Mouse (Mus musculus): Measurements from ENCODE around the gene Hsd3b1.
"Not testable (repeated sequence)": the region's sequence is repeated elsewhere in the genome, so short reads cannot be mapped to it uniquely, and the experiment has no call there.

Hsd3b1 gene

DNA sequence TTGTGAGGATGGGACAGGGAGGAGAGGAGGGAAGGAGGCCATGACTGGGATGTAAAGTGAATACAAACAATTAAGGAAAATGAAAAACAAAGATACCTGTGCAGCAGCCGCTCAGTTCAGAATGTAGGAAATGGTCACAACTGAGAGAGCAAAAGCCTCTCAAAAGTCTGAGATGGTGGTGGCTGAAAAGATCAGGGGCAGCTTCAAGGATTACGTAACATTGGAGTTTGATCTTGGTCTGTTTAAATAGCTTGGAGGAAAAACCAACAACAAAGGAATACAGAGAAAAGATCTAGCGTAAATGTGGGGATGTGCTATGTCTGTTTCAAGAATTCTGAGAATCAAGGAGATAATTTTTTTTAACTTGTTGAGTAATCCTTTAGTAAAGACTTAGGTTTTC is at the start of gene Hsd3b1:
TSS of gene Hsd3b1 (minus strand) at position 219 of the 400 bp plus-strand sequence.
- DNase-seq, result no peak

DNA sequence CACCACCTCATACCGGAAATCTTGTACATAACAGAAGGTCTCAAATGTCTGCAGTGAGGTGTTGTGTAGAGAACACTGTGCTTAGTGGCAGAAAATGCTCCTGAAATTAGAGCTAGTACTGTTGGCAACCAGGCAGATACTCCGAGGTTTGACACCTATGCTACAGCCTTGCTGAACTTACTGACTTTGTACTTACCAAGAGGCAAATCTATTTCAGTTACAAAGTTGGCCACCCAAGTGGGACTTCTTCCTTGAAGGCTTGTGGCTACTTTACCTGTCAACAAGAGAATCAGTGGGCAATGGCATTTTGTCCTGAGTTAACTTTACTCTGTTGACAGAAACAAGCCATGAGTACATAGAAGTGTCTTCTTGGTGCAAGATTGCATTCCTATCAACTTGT is 38.0 kb upstream of the Hsd3b1 start:
- DNase-seq, result no peak

DNA sequence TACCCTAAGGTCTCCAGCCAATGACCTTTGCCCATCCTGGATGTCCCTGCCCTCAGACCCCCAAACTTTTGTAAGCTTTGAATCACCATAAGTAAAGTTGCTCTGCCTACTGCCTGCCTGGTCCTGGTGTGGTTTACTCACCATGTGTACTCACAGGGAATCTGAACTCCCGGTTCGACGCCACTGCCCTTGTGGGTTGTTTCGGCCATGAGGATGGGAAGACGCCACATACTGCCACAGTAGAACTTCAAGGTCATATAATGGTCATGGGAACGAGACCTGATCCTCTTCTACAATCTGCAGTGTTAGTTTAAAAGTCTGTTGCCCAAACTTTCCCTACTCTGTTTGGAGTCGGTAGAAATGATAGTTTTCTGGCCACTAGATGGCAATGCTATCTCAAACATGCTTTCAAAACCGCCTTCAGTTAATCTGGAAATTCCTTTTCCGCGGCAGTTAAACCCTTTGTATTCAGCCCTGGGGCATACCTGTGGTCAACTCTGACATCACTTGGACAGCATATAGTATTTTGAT is 35.5 kb upstream of the Hsd3b1 start:
- no peak for DNase-seq

DNA sequence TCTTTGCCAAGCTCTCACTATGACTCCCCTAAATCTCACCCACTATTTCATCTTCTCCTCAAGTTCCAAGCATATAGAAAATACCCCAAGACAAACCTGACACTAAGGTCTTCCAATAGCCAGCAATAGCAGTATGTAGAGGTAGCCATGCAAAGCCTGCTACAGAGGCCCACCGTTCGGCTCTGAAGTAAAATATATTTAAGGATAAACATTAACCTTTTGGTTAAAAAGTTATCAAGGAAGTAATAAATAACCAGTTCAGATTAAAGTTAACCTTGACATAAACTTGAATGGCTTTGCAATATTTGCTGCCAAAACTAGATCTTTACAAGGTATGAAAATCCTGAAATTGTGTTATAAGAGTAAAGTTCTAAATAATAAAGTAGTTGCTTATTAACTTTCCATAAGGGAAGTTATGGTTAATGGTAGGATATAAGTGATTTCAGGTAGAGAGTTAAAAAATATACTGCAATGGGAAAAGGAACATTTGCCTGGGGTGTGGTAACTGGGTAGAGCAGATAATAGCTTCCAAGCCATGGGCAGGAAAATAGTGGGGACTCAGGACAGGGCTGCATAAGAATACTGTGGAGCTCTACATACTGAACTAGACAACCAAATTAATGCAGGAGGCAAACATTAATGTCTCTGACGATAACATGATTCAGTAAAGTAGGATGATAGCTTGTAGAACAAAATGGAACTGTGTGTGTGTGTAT is 33.6 kb upstream of the Hsd3b1 start, which contains the start of gene Hao2:
TSS of gene Hao2 (minus strand) at position 183 of the 716 bp plus-strand sequence.
- DNase-seq, result no peak

DNA sequence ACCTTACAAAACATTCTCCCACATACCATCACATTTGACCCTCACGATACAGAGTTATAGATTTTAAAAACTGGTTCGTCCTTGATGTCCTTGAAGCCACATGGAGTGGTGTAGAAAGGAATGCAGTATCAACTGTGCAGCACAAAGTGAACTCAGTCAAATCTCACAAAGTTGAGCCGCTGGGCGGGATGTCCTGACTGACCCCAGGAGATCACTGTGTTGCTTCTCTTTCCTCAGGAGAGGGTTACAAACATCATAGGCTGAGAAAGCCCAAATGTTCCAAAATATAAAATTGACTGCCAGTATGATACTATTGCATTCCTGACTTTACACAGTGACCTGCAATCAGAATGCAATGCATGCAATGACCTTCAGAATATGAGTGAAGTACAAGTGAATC is 30.8 kb upstream of the Hsd3b1 start:
- no peak for DNase-seq

DNA sequence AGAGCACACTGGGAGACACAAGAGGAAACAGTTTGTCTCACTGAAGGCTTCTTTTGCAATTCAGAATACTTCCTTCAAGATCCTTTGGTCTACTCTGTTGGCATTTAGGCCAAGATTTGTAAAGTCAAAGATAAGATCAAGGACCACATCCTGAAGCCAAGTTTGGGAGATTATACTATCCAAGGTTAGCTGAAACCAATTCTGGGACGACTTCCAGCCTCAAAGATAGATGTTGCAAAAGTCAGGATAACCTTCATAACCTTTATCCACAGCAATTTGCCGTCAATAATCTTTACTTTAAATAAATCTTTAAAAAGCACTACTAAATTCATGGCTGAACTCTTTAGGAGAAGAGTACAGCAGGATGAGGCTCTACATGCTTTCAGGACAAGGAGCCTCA is 28.6 kb upstream of the Hsd3b1 start:
- DNase-seq, result no peak

DNA sequence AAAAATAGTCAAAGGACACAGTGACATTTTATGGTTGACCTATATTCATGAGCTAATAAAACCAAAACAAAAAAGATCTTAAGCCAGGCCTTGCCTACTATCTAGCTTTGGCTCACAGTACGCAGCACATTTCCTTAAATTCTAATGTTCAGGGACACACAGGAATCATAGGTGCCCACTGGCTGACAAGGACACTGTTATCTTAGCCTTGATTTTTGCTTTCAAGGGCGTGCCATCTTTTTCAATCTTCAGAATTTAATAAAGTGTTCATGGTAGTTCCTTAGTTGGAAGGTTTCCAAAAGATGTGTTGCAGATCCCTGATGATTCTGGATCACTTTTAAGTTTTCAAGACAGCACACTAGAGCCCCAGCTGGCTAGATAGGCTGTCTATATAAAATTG is 21.2 kb upstream of the Hsd3b1 start:
- DNase-seq, result no peak

DNA sequence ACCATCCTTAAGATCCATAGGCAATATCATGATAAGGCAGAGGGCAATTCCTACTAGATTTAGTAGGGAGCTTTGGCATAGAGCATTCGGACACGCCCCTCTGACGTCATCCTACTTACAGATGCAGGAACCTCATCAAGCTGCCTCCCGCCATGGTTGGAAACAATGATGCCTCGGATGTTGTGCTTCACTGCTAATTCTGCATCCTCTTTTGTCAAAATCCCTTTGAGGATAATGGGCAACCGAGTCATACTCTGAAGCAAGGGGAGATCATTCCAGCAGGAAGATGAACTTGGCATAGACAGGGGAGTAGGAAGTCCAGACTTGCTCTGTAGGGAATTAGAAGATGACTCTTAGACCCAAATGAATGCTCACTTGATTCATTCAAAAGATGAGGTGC is 20.6 kb upstream of the Hsd3b1 start:
- DNase-seq, result no peak

DNA sequence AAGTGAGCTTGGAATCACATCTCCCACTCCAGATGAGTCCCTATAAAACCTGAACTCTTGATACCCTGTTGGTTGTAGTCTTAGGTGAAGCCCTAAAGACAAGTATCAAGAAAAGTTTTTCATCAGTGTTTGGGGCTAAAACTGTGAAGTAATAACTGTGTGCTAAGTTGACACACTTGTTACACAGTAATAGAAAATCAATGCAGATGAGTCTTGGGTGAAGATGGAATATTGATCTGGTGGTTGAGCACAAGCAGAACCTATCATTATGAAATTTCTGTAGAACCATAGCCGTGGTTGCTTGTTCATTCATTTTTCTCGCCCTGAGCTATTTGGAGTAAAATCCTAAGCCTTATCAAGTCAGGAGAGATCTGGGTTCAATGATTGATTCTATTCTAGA is 8.6 kb upstream of the Hsd3b1 start:
- no peak for DNase-seq

DNA sequence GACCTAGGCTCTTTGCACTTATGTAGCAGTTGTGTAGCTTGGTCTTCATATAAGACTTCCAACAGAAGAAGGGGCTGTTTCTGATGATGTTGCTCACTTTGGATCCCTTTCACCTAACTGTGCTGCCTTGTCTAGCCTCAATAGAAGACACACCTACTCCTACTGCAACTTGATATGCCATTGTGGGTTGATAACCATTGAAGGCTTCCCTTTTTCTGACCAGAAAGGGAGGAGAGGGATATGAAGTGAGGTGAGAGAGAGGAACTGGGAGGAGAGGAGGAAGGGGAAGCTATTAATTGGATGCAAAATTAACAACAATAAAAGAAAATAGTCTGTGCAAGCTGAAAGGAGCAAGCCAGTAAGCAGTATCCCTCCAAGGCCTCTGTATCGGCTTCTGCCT is 3.2 kb upstream of the Hsd3b1 start:
- DNase-seq, result no peak

DNA sequence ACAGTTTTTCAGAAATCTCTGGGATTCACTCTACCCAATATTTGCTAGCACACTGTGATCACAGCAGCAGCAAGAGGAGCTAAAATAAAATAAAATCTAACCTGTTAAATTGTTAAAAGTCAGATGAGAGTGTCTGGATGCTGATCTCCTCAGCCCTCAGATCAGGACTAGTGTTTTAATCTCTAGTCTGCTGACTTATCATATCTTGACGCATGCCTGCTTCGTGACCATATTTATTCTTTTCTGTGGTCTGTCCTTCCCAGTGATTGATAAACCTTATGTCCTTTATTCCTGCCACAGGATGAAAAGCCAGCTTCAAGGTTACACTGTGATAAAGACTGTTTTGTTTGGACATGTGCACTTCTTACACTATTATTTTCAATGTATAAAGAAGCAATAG is 1.5 kb downstream of the Hsd3b1 start:
- no peak for DNase-seq

DNA sequence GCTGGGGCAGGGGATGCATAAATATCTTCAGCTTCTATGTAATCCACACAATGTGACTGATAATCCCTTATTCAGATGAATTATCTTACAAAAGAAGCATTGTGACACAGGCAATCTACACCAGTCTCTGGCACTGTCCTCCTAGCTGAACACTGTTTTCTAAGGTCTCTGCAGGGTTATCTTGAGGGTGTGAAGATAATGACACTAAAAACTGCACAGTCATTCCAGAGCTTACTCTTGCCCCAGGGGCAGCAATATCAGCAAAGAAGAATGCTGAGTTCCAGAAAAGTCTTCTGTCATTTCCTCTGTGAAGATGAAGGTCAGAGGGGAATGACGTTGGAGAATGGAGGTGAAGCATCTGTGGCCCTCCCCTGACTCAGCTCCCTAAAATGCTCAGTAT is 2.7 kb downstream of the Hsd3b1 start:
- DNase-seq, result no peak

DNA sequence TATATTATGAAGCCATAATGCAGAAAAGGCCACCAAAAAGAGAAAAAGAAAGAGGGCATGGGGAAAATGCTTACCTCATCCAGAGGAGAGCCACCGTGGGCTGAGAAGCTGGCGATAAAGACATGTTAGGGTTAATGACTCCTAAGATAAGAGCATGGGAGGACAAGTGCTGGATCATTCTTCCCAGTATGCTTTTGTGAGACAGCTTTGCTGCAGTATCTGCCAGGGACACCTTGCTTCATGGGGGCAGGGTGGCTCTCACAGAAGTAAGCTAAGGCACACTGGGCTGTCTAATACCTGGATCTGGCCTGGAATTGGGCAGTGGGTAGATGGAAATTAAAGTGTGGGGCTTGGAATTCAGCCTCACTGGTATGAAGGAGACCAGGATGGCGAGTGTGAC is 4.4 kb downstream of the Hsd3b1 start:
- no peak for DNase-seq

DNA sequence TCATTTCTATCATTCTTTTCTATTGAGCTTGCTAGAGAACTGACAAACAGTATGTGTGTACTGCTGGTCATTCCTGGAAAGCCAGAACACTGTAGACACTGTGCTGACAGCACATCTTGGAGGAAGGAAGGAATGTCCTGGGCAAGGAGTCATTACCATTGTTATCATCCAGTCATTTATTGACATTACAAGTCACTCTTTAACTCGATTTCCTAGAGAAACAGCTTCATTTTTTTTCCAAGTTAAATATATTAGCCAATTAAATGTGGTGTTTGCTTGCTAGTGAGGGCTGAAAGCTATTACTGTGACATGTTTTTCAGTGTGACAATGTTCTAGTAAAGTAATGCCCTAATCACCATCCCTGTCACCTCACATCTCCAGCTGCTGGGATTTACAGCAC is 5.9 kb downstream of the Hsd3b1 start:
- no peak for DNase-seq

DNA sequence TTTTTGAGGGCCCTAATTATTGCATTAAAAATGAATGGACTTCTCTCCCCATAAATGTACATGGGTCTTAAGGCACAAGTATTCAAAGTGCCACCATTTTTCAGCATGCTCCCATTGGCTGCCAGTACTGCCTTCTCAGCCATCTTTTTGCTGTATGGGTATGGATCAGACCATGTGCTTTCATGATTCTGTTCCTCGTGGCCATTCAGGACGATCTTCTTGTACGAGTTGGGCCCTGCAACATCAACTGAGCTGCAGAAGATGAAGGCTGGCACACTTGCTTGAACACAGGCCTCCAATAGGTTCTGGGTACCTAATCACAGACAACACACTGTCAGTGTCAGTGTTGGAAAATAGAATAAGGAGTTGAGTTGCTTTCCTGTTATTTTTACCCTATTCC is 6.5 kb downstream of the Hsd3b1 start:
- DNase-seq, result no peak

DNA sequence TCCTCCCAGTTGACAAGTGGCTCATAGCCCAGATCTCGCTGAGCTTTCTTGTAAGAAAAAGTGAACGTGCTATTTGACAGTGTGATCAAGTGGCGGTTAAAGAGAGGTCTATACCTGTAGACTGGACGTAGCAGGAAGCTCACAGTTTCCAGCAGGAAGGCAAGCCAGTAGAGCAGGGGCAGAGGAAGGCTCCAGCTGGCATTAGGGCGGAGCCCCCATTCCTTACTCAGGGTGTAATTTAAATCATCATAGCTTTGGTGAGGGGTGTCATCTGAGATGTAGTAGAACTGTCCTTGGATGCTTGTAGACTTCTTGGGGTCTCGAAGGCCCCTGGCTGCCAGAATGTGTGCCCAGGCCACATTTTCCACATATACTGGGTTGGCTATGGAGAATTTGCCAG is 7.0 kb downstream of the Hsd3b1 start:
- no peak for DNase-seq

DNA sequence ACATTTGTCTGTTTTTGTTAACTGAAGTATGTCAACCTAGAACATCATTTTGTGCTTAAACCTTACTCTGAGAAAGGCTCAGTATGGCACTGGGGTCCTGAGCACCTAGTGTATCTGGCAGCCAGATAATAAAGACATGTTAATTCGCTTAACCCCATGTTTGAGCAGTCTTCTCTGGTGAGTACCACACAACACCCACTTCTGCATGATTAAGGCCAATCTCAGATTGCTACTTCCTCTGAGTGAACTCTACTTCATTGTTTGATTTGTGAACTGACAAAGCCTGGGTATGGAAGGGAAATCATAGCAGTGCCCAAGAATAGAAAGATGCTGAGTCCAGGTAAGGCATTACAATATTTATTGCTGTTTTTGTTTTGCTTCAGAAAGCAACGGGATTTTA is 7.7 kb downstream of the Hsd3b1 start:
- no peak for DNase-seq

DNA sequence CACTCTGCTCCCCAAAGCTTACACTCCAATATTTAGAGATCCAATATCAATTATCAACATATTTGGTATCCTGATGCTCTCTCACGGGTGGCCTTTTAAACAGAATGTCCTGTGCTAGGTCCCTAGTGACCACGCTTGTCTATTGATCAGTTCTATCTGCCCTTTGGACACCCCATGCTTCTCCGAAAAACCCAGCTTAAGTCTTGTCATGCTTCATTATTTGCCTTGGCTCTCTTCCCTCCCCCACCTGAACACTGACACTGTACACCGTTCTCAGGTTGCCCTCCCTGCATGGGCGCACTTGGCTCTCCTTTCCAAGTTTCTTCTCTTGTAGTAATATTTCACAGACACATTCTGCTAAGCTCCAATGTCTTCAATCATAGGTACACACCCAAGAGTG is 9.3 kb downstream of the Hsd3b1 start:
- DNase-seq, result no peak

DNA sequence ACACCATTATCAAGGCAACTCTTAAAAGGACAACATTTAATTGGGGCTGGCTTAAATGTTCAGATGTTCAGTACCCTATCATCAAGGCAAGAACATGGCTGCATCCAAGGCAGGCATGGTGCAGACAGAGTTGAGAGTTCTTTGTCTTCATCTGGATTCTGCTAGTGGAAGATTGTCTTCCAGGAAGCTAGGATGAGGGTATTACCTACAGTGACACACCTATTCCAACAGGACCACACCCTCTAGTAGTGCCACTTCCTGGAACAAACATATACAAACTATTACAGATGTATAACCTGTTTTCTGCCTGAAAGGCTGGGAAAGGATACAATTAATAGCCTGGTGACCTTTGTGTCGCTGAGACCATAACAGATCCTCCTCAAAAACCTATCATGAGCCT is 10.7 kb downstream of the Hsd3b1 start:
- DNase-seq, result no peak

DNA sequence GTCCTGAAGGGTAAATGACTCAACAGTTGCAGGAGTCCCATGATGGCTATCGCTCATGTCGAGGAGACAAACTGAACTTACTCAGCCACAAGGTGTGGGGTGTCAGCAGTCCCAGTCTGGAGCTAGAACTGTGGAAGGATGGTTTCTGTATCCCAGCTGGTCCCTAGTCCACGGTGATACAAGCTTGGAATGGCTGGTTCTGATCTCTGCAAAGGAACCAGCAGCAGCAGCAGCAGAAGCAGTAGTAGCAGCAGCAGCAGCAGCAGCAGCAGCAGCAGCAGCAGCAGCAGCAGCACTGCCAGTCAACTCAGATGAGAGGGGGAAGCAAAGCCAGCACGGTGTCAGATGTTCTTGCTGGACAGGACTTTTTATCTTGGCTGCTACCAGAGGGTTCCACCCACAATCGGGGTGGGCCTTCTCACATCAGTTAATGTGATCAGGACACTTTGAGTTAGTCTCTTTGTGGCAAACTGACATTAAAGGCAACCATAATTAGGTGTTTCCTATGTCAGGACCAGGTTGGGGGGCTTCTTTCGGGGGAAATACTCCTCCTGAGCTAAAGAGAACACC is 45.4 kb downstream of the Hsd3b1 start, which contains the start of gene Hsd3b6:
TSS of gene Hsd3b6 (minus strand) at position 343 of the 570 bp plus-strand sequence.
- DNase-seq, result no peak

DNA sequence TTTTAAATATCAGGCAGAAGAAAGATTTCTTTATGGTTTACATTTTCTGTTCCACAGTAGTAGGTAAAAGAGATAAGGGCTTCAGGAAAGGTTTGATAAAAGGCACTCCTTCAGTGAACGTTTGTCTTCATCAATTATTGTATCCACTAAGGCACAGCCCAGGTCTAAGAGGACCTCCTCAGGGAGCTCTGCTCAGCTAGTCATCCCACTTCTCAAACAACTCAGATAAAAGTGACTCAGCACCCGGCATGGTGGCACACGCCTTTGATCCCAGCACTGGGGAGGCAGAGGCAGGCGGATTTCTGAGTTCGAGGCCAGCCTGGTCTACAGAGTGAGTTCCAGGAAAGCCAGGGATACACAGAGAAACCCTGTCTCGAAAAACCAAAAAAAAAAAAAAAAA is 46.9 kb downstream of the Hsd3b1 start:
- not testable (repeated sequence) for DNase-seq

DNA sequence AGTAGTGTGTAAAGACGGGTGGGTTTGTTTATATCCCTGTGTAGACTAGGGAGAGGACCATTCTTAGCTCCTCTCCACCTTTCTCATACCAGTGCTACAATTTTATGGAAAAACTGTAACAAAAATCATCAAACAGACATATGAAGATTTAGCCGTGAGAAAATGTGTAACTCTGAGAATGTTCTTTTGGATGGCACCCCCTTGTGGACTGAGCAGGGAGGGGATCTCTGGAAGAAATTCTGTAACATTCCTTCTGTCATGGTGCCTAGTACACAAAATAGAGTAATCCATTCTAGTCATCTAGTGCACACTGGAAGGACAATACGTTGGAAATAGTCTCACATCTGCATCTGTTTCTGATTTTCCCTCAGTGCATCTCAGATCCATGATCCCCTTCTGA is 54.6 kb downstream of the Hsd3b1 start:
- DNase-seq, result not testable (repeated sequence)
